In genomic region chr4:77961711-77962110, GRCm38 (mm10) we compare ENCODE assay signal across 11 mouse cellular contexts.
A peak's percentile ranks its signal among the peaks of the same experiment; 100 is the strongest.
DNase-seq lines count a peak whose midpoint lies in the region; ATAC-seq and TF ChIP-seq lines count a peak whose summit lies in the region.
"Had no signal": no experiment of that assay in that cellular context is flagged by ENCODE, and none has a peak within 500 bp of the region (broad histone marks: within the 10 kb centered on the region; RNA-seq: fewer than 3 reads in every experiment).

No protein-coding gene starts in this region.

- no peak overlapping the region for H3K4me3 ChIP-seq in heart, adult 2 months
- no peak overlapping the region for H3K4me3 ChIP-seq in midbrain, embryonic 12.5 days
- H3K4me3 ChIP-seq in midbrain, embryonic 10.5 days: no peak overlapping the region
- no peak overlapping the region for H3K4me3 ChIP-seq in neural tube, embryonic 14.5 days (ENCODE audit: low read depth, low read length)
- no peak overlapping the region for H3K4me3 ChIP-seq in thymus, adult 2 months (ENCODE audit: control insufficient read depth, insufficient read depth, low read length)
- no peak overlapping the region for H3K4me3 ChIP-seq in kidney, embryonic 14.5 days (ENCODE audit: low read length)
- H3K4me3 ChIP-seq: embryonic facial prominence, embryonic 15.5 days; hindbrain, embryonic 15.5 days had no signal

- peak; percentile 55 for TF ChIP-seq CTCF in heart, adult 2 months (IDR thresholded peaks at IDR 0.05)
- no peak for TF ChIP-seq CTCF in thymus, adult 2 months (IDR thresholded peaks at IDR 0.05; ENCODE audit: borderline replicate concordance, control insufficient read depth, extremely low read depth, insufficient read depth, low read length, poor library complexity)

- H3K27ac ChIP-seq in heart, adult 2 months: no peak overlapping the region
- no peak overlapping the region for H3K27ac ChIP-seq in midbrain, embryonic 12.5 days (replicated peaks)
- no peak overlapping the region for H3K27ac ChIP-seq in midbrain, embryonic 10.5 days (replicated peaks)
- no peak overlapping the region for H3K27ac ChIP-seq in neural tube, embryonic 14.5 days (ENCODE audit: low read depth, low read length)
- H3K27ac ChIP-seq in thymus, adult 2 months (ENCODE audit: control insufficient read depth, insufficient read depth, low read length): no peak overlapping the region
- H3K27ac ChIP-seq in kidney, embryonic 14.5 days (ENCODE audit: low read depth, low read length): no peak overlapping the region
- H3K27ac ChIP-seq: embryonic facial prominence, embryonic 15.5 days; hindbrain, embryonic 15.5 days had no signal

- H3K9me3 ChIP-seq in midbrain, embryonic 12.5 days: no peaks in the 10 kb centered on the region
- H3K9me3 ChIP-seq in midbrain, embryonic 10.5 days (replicated peaks): no peaks in the 10 kb centered on the region
- H3K9me3 ChIP-seq in neural tube, embryonic 14.5 days (ENCODE audit: control insufficient read depth, low read length): no peaks in the 10 kb centered on the region
- no peaks in the 10 kb centered on the region for H3K9me3 ChIP-seq in kidney, embryonic 14.5 days (ENCODE audit: control insufficient read depth, low read length)
- H3K9me3 ChIP-seq: embryonic facial prominence, embryonic 15.5 days; hindbrain, embryonic 15.5 days had no signal

- H3K79me2 ChIP-seq in heart, adult 2 months (replicated peaks; ENCODE audit: control insufficient read depth, insufficient read depth, low read length): no peaks in the 10 kb centered on the region

- H3K4me1 ChIP-seq in heart, adult 2 months (ENCODE audit: control insufficient read depth, insufficient read depth, low read length): no peaks in the 10 kb centered on the region
- H3K4me1 ChIP-seq in midbrain, embryonic 12.5 days: no peaks in the 10 kb centered on the region
- no peaks in the 10 kb centered on the region for H3K4me1 ChIP-seq in midbrain, embryonic 10.5 days
- H3K4me1 ChIP-seq in neural tube, embryonic 14.5 days (ENCODE audit: control insufficient read depth, insufficient read depth, low read length): no peaks in the 10 kb centered on the region
- H3K4me1 ChIP-seq in thymus, adult 2 months (replicated peaks; ENCODE audit: control insufficient read depth, insufficient read depth, low read length): no peaks in the 10 kb centered on the region
- no peaks in the 10 kb centered on the region for H3K4me1 ChIP-seq in kidney, embryonic 14.5 days (ENCODE audit: control insufficient read depth, insufficient read depth, low read length)
- H3K4me1 ChIP-seq: embryonic facial prominence, embryonic 15.5 days; hindbrain, embryonic 15.5 days had no signal

- H3K27me3 ChIP-seq in heart, adult 2 months (ENCODE audit: control insufficient read depth, insufficient read depth, low read length): no peaks in the 10 kb centered on the region
- no peaks in the 10 kb centered on the region for H3K27me3 ChIP-seq in midbrain, embryonic 12.5 days
- H3K27me3 ChIP-seq in midbrain, embryonic 10.5 days (ENCODE audit: low read depth, poor library complexity, severe bottlenecking): no peaks in the 10 kb centered on the region
- H3K27me3 ChIP-seq in neural tube, embryonic 14.5 days (ENCODE audit: control insufficient read depth, insufficient read depth, low read length): no peaks in the 10 kb centered on the region
- H3K27me3 ChIP-seq in thymus, adult 2 months (ENCODE audit: control insufficient read depth, insufficient read depth, low read length): no peaks in the 10 kb centered on the region
- no peaks in the 10 kb centered on the region for H3K27me3 ChIP-seq in kidney, embryonic 14.5 days (ENCODE audit: control insufficient read depth, insufficient read depth, low read length)
- H3K27me3 ChIP-seq: embryonic facial prominence, embryonic 15.5 days; hindbrain, embryonic 15.5 days had no signal

- H3K9ac ChIP-seq in heart, adult 2 months (ENCODE audit: low read depth, low read length): no peak overlapping the region
- no peak overlapping the region for H3K9ac ChIP-seq in midbrain, embryonic 12.5 days (replicated peaks)
- H3K9ac ChIP-seq in neural tube, embryonic 14.5 days (replicated peaks; ENCODE audit: low read depth, low read length): no peak overlapping the region
- H3K9ac ChIP-seq in kidney, embryonic 14.5 days (ENCODE audit: low read depth, low read length): no peak overlapping the region
- H3K9ac ChIP-seq: embryonic facial prominence, embryonic 15.5 days; hindbrain, embryonic 15.5 days had no signal

- no peak for TF ChIP-seq POLR2A in heart, adult 2 months (IDR thresholded peaks at IDR 0.05; ENCODE audit: insufficient read depth, low read depth, low read length)
- TF ChIP-seq POLR2A in thymus, adult 2 months (IDR thresholded peaks at IDR 0.05; ENCODE audit: control insufficient read depth, extremely low read depth, insufficient read depth, low read length, poor library complexity): no peak

- no peak for TF ChIP-seq EP300 in heart, adult 2 months (IDR thresholded peaks at IDR 0.05; ENCODE audit: insufficient read depth, low read depth, low read length)

- intact Hi-C loops in heart, adult 2 months (cut with DNase I): no loop called here
- intact Hi-C loops in heart, postnatal 25 days (cut with DNase I): no loop called here

- H3K36me3 ChIP-seq in heart, adult 2 months (ENCODE audit: control insufficient read depth, insufficient read depth, low read length): no peaks in the 10 kb centered on the region
- H3K36me3 ChIP-seq in midbrain, embryonic 12.5 days: no peaks in the 10 kb centered on the region
- H3K36me3 ChIP-seq in midbrain, embryonic 10.5 days: no peaks in the 10 kb centered on the region
- no peaks in the 10 kb centered on the region for H3K36me3 ChIP-seq in neural tube, embryonic 14.5 days (ENCODE audit: control insufficient read depth, insufficient read depth, low read length)
- H3K36me3 ChIP-seq in thymus, adult 2 months (ENCODE audit: control insufficient read depth, insufficient read depth, low read length): no peaks in the 10 kb centered on the region
- H3K36me3 ChIP-seq in kidney, embryonic 14.5 days (ENCODE audit: control insufficient read depth, insufficient read depth, low read length): no peaks in the 10 kb centered on the region
- H3K36me3 ChIP-seq: embryonic facial prominence, embryonic 15.5 days; hindbrain, embryonic 15.5 days had no signal

- peak; percentile 19; the same call in 1 of the 2 replicates for ATAC-seq in midbrain, embryonic 12.5 days (ENCODE audit: low FRiP score, low read depth)
- peak; percentile 28; the same call in 1 of the 2 replicates for ATAC-seq in neural tube, embryonic 14.5 days (ENCODE audit: low read depth)
- ATAC-seq in kidney, embryonic 14.5 days (ENCODE audit: low FRiP score, low TSS enrichment): no peak

- DNase-seq in heart, adult 2 months: no peak
- no peak for DNase-seq in heart, postnatal 25 days (ENCODE audit: low spot score)
- no peak for DNase-seq in midbrain, embryonic 10.5 days (ENCODE audit: low spot score)
- DNase-seq in brain, adult 2 months (ENCODE audit: low read depth, low spot score): peak; percentile 63
- DNase-seq in thymus, adult 2 months: no peak
- DNase-seq: liver had no signal

- 18% methylated on average over 2 of the region's 2 CpGs for WGBS in heart, adult 2 months
- WGBS in midbrain, embryonic 12.5 days: 23% methylated on average over 2 of the region's 2 CpGs
- WGBS in midbrain, embryonic 10.5 days: 28% methylated on average over 2 of the region's 2 CpGs
- 20% methylated on average over 2 of the region's 2 CpGs for WGBS in neural tube, embryonic 14.5 days
- WGBS in thymus, adult 2 months: 17% methylated on average over 2 of the region's 2 CpGs
- 26% methylated on average over 2 of the region's 2 CpGs for WGBS in kidney, embryonic 14.5 days

- no peak overlapping the region for H3K4me2 ChIP-seq in midbrain, embryonic 12.5 days (replicated peaks)
- no peak overlapping the region for H3K4me2 ChIP-seq in neural tube, embryonic 14.5 days (ENCODE audit: low read depth, low read length)
- H3K4me2 ChIP-seq in kidney, embryonic 14.5 days (replicated peaks; ENCODE audit: low read depth, low read length): no peak overlapping the region
- H3K4me2 ChIP-seq: embryonic facial prominence, embryonic 15.5 days; hindbrain, embryonic 15.5 days had no signal
